In genomic region chr13:112994191-112994590, GRCm38 (mm10) we compare ENCODE assay signal across 8 mouse cellular contexts. TPM values are rescaled to one million over a fixed set of nuclear protein-coding genes. Genes with fewer than 3 reads are reported as not detected.
DNase-seq lines count a peak whose midpoint lies in the region; ATAC-seq lines count a peak whose summit lies in the region.

No protein-coding gene starts in this region.

- H3K4me1 ChIP-seq in hindbrain, embryonic 10.5 days (replicated peaks), result peaks cover 38% of the 10 kb centered on the region

- peak; percentile 67 for DNase-seq in adrenal gland, adult 2 months
- DNase-seq in embryo, embryonic 9.5 days (ENCODE audit: extremely low spot score), result peak; percentile 61
- DNase-seq in hindbrain, embryonic 10.5 days (ENCODE audit: low spot score), result peak; percentile 62
- DNase-seq in layer of hippocampus, adult 9-11 months, result peak; percentile 45
- DNase-seq in lung, postnatal 14 days, result peak; percentile 73
- peak; percentile 75 for DNase-seq in retina, postnatal 1 day
- DNase-seq in urinary bladder, postnatal 14 days (ENCODE audit: low spot score), result peak; percentile 77

- peak; percentile 84 for ATAC-seq in CD4-positive, CD25-positive, alpha-beta regulatory T cell, adult 4 months

- no peaks in the 10 kb centered on the region for H3K9me3 ChIP-seq in hindbrain, embryonic 10.5 days

- H3K27ac ChIP-seq in hindbrain, embryonic 10.5 days, result no peak overlapping the region

- WGBS in hindbrain, embryonic 10.5 days, result under 1% methylated on average over 25 of the region's 25 CpGs

- no peaks in the 10 kb centered on the region for H3K36me3 ChIP-seq in hindbrain, embryonic 10.5 days

- H3K27me3 ChIP-seq in hindbrain, embryonic 10.5 days (ENCODE audit: insufficient read depth, poor library complexity, severe bottlenecking), result peaks cover 99% of the 10 kb centered on the region

- H3K4me3 ChIP-seq in hindbrain, embryonic 10.5 days, result peak overlapping the region; percentile 54

RNA-seq across cellular contexts. Expression of gene Mcidas, which starts 0.5 kb away (rescaled TPM):
- polyA plus RNA-seq in CD4-positive, CD25-positive, alpha-beta regulatory T cell, adult 4 months (2017; shearing (Covaris generic)), result under 1 TPM in 1 of 2 experiments, not detected in 1; 0.13 TPM
- total RNA-seq in adrenal gland, adult 2 months (2021), result not detected
- not detected in 2 replicates for polyA plus RNA-seq in adrenal gland, adult 2 months (2012; rRNA removed)
- 2.9 and 3.6 TPM in 2 replicates for polyA plus RNA-seq in hindbrain, embryonic 10.5 days (2016; fragmentation: Nextera tagmentation; extraction: Ambion mirVana)

RNA-seq across cellular contexts. Expression of gene Ccno, which starts 6.6 kb away (rescaled TPM):
- polyA plus RNA-seq in CD4-positive, CD25-positive, alpha-beta regulatory T cell, adult 4 months (2017; shearing (Covaris generic)), result not detected
- under 1 TPM; 0.55 TPM for total RNA-seq in adrenal gland, adult 2 months (2021)
- polyA plus RNA-seq in adrenal gland, adult 2 months (2012; rRNA removed), result 1.7 and 2.5 TPM in 2 replicates
- 4.3 and 4.9 TPM in 2 replicates for polyA plus RNA-seq in hindbrain, embryonic 10.5 days (2016; fragmentation: Nextera tagmentation; extraction: Ambion mirVana)

RNA-seq across cellular contexts. Expression of gene Cdc20b, which starts 40.7 kb away (rescaled TPM):
- polyA plus RNA-seq in CD4-positive, CD25-positive, alpha-beta regulatory T cell, adult 4 months (2017; shearing (Covaris generic)), result not detected
- total RNA-seq in adrenal gland, adult 2 months (2021), result not detected
- polyA plus RNA-seq in adrenal gland, adult 2 months (2012; rRNA removed), result not detected in 2 replicates
- 1.7 and 1.9 TPM in 2 replicates for polyA plus RNA-seq in hindbrain, embryonic 10.5 days (2016; fragmentation: Nextera tagmentation; extraction: Ambion mirVana)

RNA-seq across cellular contexts. Expression of gene Gpx8, which starts 52.0 kb away (rescaled TPM):
- not detected for polyA plus RNA-seq in CD4-positive, CD25-positive, alpha-beta regulatory T cell, adult 4 months (2017; shearing (Covaris generic))
- 100 to 1,000 TPM in 1 of 2 experiments, 10 to 100 TPM in 1; 89.7 to 157 TPM for total RNA-seq in adrenal gland, adult 2 months (2021)
- polyA plus RNA-seq in adrenal gland, adult 2 months (2012; rRNA removed), result 2.0 and 2.2 TPM in 2 replicates
- polyA plus RNA-seq in hindbrain, embryonic 10.5 days (2016; fragmentation: Nextera tagmentation; extraction: Ambion mirVana), result 88.0 and 94.2 TPM in 2 replicates
